22 mouse cellular contexts compared by ENCODE assay signal in the genomic region with DNA sequence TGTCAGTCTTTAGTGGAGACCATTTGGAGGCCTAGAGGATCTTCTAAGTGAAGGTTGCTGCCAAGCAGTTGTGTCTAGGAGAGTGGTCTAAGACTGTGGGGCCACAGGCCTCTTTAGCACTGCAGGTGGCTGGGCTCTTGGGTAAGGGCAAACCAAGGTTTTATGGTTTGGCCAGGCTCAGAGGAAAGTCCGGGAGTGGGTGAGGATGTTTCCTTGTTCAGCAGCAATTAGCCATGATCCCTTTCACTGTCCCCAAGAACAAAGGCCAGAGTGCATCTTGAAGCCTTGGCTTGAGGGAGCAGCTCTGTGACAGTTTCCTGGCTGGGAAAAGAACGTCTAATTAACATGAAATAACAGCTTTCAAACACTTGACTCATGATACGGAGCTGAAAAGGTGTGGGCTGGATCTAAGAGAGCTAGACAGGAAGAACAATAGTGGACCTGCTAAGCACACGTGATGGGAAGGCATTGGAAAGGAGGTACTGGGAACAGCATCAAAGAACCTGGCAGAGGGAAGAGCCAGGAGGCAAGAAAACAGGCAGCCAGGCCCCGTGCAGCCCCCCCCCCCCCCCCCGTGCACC.
DNase-seq lines count a peak whose midpoint lies in the region; ATAC-seq and TF ChIP-seq lines count a peak whose summit lies in the region.
"Had no signal": no experiment of that assay in that cellular context is flagged by ENCODE, and none has a peak within 500 bp of the region (broad histone marks: within the 10 kb centered on the region; RNA-seq: fewer than 3 reads in every experiment).

No protein-coding gene starts in this region.

- 56% methylated on average over 6 of the region's 6 CpGs for WGBS in kidney, adult 2 months
- 56% methylated on average over 6 of the region's 6 CpGs for WGBS in intestine, postnatal 0 days
- WGBS in liver, embryonic 11.5 days, result 70% methylated on average over 6 of the region's 6 CpGs

- no peaks in the 10 kb centered on the region for H3K36me3 ChIP-seq in kidney, adult 2 months (ENCODE audit: control insufficient read depth, insufficient read depth, low read length)
- peaks cover 5% of the 10 kb centered on the region; the same call in 1 of the 2 replicates for H3K36me3 ChIP-seq in intestine, postnatal 0 days (ENCODE audit: control insufficient read depth, insufficient read depth)
- no peaks in the 10 kb centered on the region for H3K36me3 ChIP-seq in liver, embryonic 11.5 days (ENCODE audit: control insufficient read depth, insufficient read depth, low read length)

- H3K27ac ChIP-seq in kidney, adult 2 months (ENCODE audit: insufficient read depth, low read depth, low read length), result no peak overlapping the region
- 0 out of 2 replicates have a peak overlapping the region, but pooled peaks have one; percentile 7 for H3K27ac ChIP-seq in intestine, postnatal 0 days (ENCODE audit: low read depth, low read length)
- no peak overlapping the region for H3K27ac ChIP-seq in liver, embryonic 11.5 days (ENCODE audit: low read depth, low read length)
- H3K27ac ChIP-seq: embryonic facial prominence, embryonic 15.5 days; forebrain, embryonic 10.5 days; heart, embryonic 15.5 days; hindbrain, embryonic 13.5 days; hindbrain, postnatal 0 days had no signal

- no peak overlapping the region for H3K4me3 ChIP-seq in kidney, adult 2 months (ENCODE audit: insufficient read depth, low read depth, low read length)
- H3K4me3 ChIP-seq in intestine, postnatal 0 days (ENCODE audit: low read depth, low read length), result no peak overlapping the region
- H3K4me3 ChIP-seq in liver, embryonic 11.5 days (ENCODE audit: low read depth, low read length), result no peak overlapping the region
- H3K4me3 ChIP-seq: embryonic facial prominence, embryonic 15.5 days; erythroblast, embryonic 14.5 days; forebrain, embryonic 10.5 days; heart, embryonic 15.5 days; hindbrain, embryonic 13.5 days had no signal

- peak; percentile 74 for ATAC-seq in intestine, postnatal 0 days
- no peak for ATAC-seq in liver, embryonic 11.5 days (replicated peaks; ENCODE audit: low FRiP score)
- ATAC-seq: hindbrain, postnatal 0 days had no signal

- H3K4me2 ChIP-seq in intestine, postnatal 0 days (replicated peaks; ENCODE audit: low read depth), result no peak overlapping the region
- H3K4me2 ChIP-seq in liver, embryonic 11.5 days, result no peak overlapping the region
- H3K4me2 ChIP-seq: embryonic facial prominence, embryonic 15.5 days; heart, embryonic 11.5 days; heart, embryonic 15.5 days; hindbrain, embryonic 13.5 days had no signal

- no peak for TF ChIP-seq CTCF in kidney, adult 2 months (conservative IDR thresholded peaks at IDR 0.05; ENCODE audit: insufficient read depth, insufficient read length, low read depth, low read length)
- no peak for TF ChIP-seq CTCF in intestine, postnatal 0 days (IDR thresholded peaks at IDR 0.05; ENCODE audit: low read depth)

- no peaks in the 10 kb centered on the region for H3K27me3 ChIP-seq in kidney, adult 2 months (replicated peaks; ENCODE audit: control insufficient read depth, insufficient read depth, low read length)
- H3K27me3 ChIP-seq in intestine, postnatal 0 days (replicated peaks; ENCODE audit: control insufficient read depth, insufficient read depth, low read length), result no peaks in the 10 kb centered on the region
- no peaks in the 10 kb centered on the region for H3K27me3 ChIP-seq in liver, embryonic 11.5 days (replicated peaks; ENCODE audit: control insufficient read depth, insufficient read depth, low read length)
- H3K27me3 ChIP-seq: embryonic facial prominence, embryonic 15.5 days; heart, embryonic 15.5 days; hindbrain, embryonic 13.5 days had no signal

- no peak for TF ChIP-seq POLR2A in kidney, adult 2 months (IDR thresholded peaks at IDR 0.05; ENCODE audit: low read depth, low read length)

- no peaks in the 10 kb centered on the region for H3K4me1 ChIP-seq in kidney, adult 2 months (ENCODE audit: control insufficient read depth, insufficient read depth, low read length)
- H3K4me1 ChIP-seq in intestine, postnatal 0 days (replicated peaks; ENCODE audit: control insufficient read depth, insufficient read depth, low read length), result no peaks in the 10 kb centered on the region
- H3K4me1 ChIP-seq in liver, embryonic 11.5 days (replicated peaks; ENCODE audit: control insufficient read depth, insufficient read depth, low read length), result no peaks in the 10 kb centered on the region
- H3K4me1 ChIP-seq: embryonic facial prominence, embryonic 15.5 days; forebrain, embryonic 10.5 days; heart, embryonic 15.5 days; hindbrain, embryonic 13.5 days had no signal

- no peaks in the 10 kb centered on the region for H3K9me3 ChIP-seq in intestine, postnatal 0 days (ENCODE audit: control insufficient read depth)
- no peaks in the 10 kb centered on the region for H3K9me3 ChIP-seq in liver, embryonic 11.5 days (ENCODE audit: control insufficient read depth, low read length)
- H3K9me3 ChIP-seq: embryonic facial prominence, embryonic 15.5 days; forebrain, embryonic 10.5 days; heart, embryonic 15.5 days; hindbrain, embryonic 13.5 days had no signal

- peak; percentile 37 for DNase-seq in kidney, adult 2 months
- no peak for DNase-seq in kidney, postnatal 10 days
- peak; percentile 63 for DNase-seq in ZHBTc4 (ENCODE audit: low read depth, low spot score)
- peak; percentile 56 for DNase-seq in brain, adult 2 months (ENCODE audit: low read depth, low spot score)
- DNase-seq in lung, postnatal 14 days, result no peak
- DNase-seq in liver, embryonic 11.5 days (ENCODE audit: low spot score), result no peak
- DNase-seq: adrenal gland, adult 8-10 months; adrenal gland, postnatal 36 days; cerebellum, adult 11-12 months; cerebellum, adult 9-11 months; cerebellum, postnatal 36 days; gastrocnemius, postnatal 36 days; heart, adult 18-20 months; heart, postnatal 14 days had no signal

- H3K9ac ChIP-seq in intestine, postnatal 0 days (ENCODE audit: low read depth, low read length), result no peak overlapping the region
- no peak overlapping the region for H3K9ac ChIP-seq in liver, embryonic 11.5 days (ENCODE audit: low read depth, low read length)
- H3K9ac ChIP-seq: embryonic facial prominence, embryonic 15.5 days; heart, embryonic 15.5 days; hindbrain, embryonic 13.5 days had no signal

Comparison
In these comparisons a context has a peak if more than half of its experiments do, and no peak if none do; other contexts are left out.
1. DNase-seq: peak in kidney, adult 2 months (single experiment), ZHBTc4 (single experiment) and brain, adult 2 months (single experiment); none in kidney, postnatal 10 days (single experiment), lung, postnatal 14 days (single experiment) and liver, embryonic 11.5 days (single experiment).